Mouse (Mus musculus) lung, adult 2 months (tissue): ENCODE data around the gene Plekha3.

ENCODE experiments used
- CTCF ChIP-seq: fragments of 200-500 bp; IDR thresholded peaks from 2 replicates; pipeline ENCODE4 v1.5.1; 2011; ENCODE audit warnings: mild to moderate bottlenecking, low read length, control low read depth; ENCODE audit not compliant: insufficient read depth
- POLR2A ChIP-seq: fragments of 200-500 bp; IDR thresholded peaks from 2 replicates; pipeline ENCODE4 v1.6.1; 2011; ENCODE audit warnings: low read depth, mild to moderate bottlenecking, control low read depth, low read length, borderline replicate concordance; ENCODE audit errors: extremely low read depth

DNA sequence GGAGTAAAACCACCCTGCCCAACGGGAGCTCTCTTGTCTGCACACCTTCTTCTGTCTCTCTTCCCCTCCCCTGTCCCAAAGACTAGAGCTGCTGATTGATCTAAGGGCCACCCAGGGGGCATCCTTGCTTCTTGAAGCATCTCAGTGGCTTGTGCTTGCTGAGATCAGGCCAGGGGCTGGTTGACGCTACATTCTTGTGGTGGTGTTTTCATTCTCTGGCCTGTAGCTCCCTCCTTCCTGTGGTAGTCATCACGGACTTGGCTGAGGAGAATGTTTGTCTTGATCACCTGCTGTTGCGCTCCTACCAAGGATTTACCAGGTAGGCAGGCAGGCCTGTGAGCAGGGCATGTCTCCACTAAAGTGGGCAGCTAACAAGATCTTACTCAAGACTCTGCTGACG, 27.7 kb downstream of the Plekha3 start:
- TF ChIP-seq POLR2A: no peak
- no peak for TF ChIP-seq CTCF
